Mouse (Mus musculus) liver, embryonic 16.5 days (tissue): Measurements from ENCODE around the gene Gabra4. TPM values are rescaled to one million over a fixed set of nuclear protein-coding genes. Genes with fewer than 3 reads are reported as not detected.

Experiments
- ATAC-seq: fragments of 200-750 bp; cut with Nextera tagmentation; 2 replicates; pipeline ENCODE4 v1.8.0; 2017; ENCODE audit warnings: low read depth, mild to moderate bottlenecking, moderate number of reproducible peaks, moderate library complexity
- H3K27ac ChIP-seq: fragments of 300-500 bp; sonication (generic); 2 replicates; pipeline ENCODE4 v1.5.1; 2014; ENCODE audit warnings: mild to moderate bottlenecking, low read length
- H3K27me3 ChIP-seq: fragments of 300-500 bp; sonication (generic); 2 replicates; pipeline ENCODE4 v1.6.1; 2014; ENCODE audit warnings: low read depth, low read length, mixed read lengths; ENCODE audit not compliant: control insufficient read depth, insufficient read depth
- H3K36me3 ChIP-seq: fragments of 300-500 bp; sonication (generic); 2 replicates; pipeline ENCODE4 v1.6.1; 2014; ENCODE audit warnings: mild to moderate bottlenecking; ENCODE audit not compliant: control insufficient read depth, insufficient read depth
- H3K4me1 ChIP-seq: fragments of 300-500 bp; sonication (generic); 2 replicates; pipeline ENCODE4 v1.6.1; 2014; ENCODE audit warnings: low read depth, low read length, mixed read lengths; ENCODE audit not compliant: control insufficient read depth
- H3K4me2 ChIP-seq: fragments of 300-500 bp; sonication (generic); 2 replicates; pipeline ENCODE4 v1.6.1; 2014; ENCODE audit warnings: low read depth, low read length, mixed read lengths
- H3K4me3 ChIP-seq: fragments of 300-500 bp; sonication (generic); 2 replicates; pipeline ENCODE4 v1.5.1; 2014; ENCODE audit warnings: low read depth, mild to moderate bottlenecking, low read length
- H3K9ac ChIP-seq: fragments of 300-500 bp; sonication (generic); 2 replicates; pipeline ENCODE4 v1.6.1; 2014; ENCODE audit warnings: low read depth, low read length
- H3K9me3 ChIP-seq: fragments of 300-500 bp; sonication (generic); replicated peaks from 2 replicates; pipeline ENCODE4 v1.6.1; 2016; ENCODE audit warnings: low read length; ENCODE audit not compliant: control insufficient read depth
- WGBS: fragments of 180-500 bp; shearing (Covaris S2); extraction: QIAGEN DNeasy Blood & Tissue Kit; methylation state at CpG from one replicate; pipeline ENCODE4 v1.1.7; 2014; ENCODE audit not compliant: insufficient replicate concordance; 5-methylcytosine and 5-hydroxymethylcytosine counted together
- polyA plus RNA-seq: library from polyadenylated mRNA; unstranded; fragments of >200 nt; fragmentation: Nextera tagmentation; extraction: Ambion mirVana; gene quantifications from 2 replicates; pipeline ENCODE4 v1.2.1, GENCODE M21; 2015

The Gabra4 gene
- polyA plus RNA-seq, 1 experiment from 2014 or later: 0.05 TPM

GRCm38 (mm10) chr5:71648108-71648507 lies 10.0 kb downstream of the Gabra4 start:
- Histone ChIP-seq H3K27me3 (no peaks in the 10 kb centered on the region), H3K4me3 (no peak overlapping the region), H3K9me3 (no peaks in the 10 kb centered on the region), H3K36me3 (no peaks in the 10 kb centered on the region), H3K9ac (no peak overlapping the region), H3K4me2 (no peak overlapping the region), H3K4me1 (no peaks in the 10 kb centered on the region), H3K27ac (no peak overlapping the region)
- 59% methylated on average over 2 of the region's 2 CpGs for WGBS
- no peak for ATAC-seq

- no peaks in the 10 kb centered on the region for H3K9me3 ChIP-seq
- no peak overlapping the region for H3K27ac ChIP-seq
- ATAC-seq: no peak
- no peak overlapping the region for H3K4me2 ChIP-seq
- no peak overlapping the region for H3K4me3 ChIP-seq
- H3K9ac ChIP-seq: no peak overlapping the region
- no peaks in the 10 kb centered on the region for H3K36me3 ChIP-seq
- H3K4me1 ChIP-seq: no peaks in the 10 kb centered on the region
- H3K27me3 ChIP-seq: no peaks in the 10 kb centered on the region
- WGBS: 60% methylated on average over 10 of the region's 10 CpGs
These were observed 18.3 kb downstream of the Gabra4 start for GRCm38 (mm10) chr5:71639804-71640203.

- ATAC-seq: no peak
- H3K9ac ChIP-seq: no peak overlapping the region
- 56% methylated on average over 3 of the region's 3 CpGs for WGBS
These were observed 30.3 kb downstream of the Gabra4 start for GRCm38 (mm10) chr5:71627820-71628219.

GRCm38 (mm10) chr5:71616734-71617133 lies 41.4 kb downstream of the Gabra4 start:
- no peaks in the 10 kb centered on the region for H3K4me1 ChIP-seq
- H3K4me2 ChIP-seq: no peak overlapping the region
- ATAC-seq: no peak
- H3K27ac ChIP-seq: no peak overlapping the region
- no peak overlapping the region for H3K4me3 ChIP-seq
- H3K27me3 ChIP-seq: no peaks in the 10 kb centered on the region
- no peaks in the 10 kb centered on the region for H3K36me3 ChIP-seq
- H3K9me3 ChIP-seq: no peaks in the 10 kb centered on the region
- 30% methylated on average over 4 of the region's 4 CpGs for WGBS
- H3K9ac ChIP-seq: no peak overlapping the region

More at GRCm38 (mm10) chr5:71627820-71628219, 30.3 kb downstream of the Gabra4 start:
- H3K9me3 ChIP-seq: no peaks in the 10 kb centered on the region
- no peaks in the 10 kb centered on the region for H3K27me3 ChIP-seq
- no peaks in the 10 kb centered on the region for H3K36me3 ChIP-seq
- H3K4me2 ChIP-seq: no peak overlapping the region
- H3K4me1 ChIP-seq: no peaks in the 10 kb centered on the region
- H3K27ac ChIP-seq: no peak overlapping the region
- H3K4me3 ChIP-seq: no peak overlapping the region

GRCm38 (mm10) chr5:71614311-71614710 lies 43.8 kb downstream of the Gabra4 start:
- Histone ChIP-seq H3K4me1 (no peaks in the 10 kb centered on the region), H3K36me3 (no peaks in the 10 kb centered on the region), H3K9ac (no peak overlapping the region), H3K4me2 (no peak overlapping the region), H3K9me3 (no peaks in the 10 kb centered on the region), H3K27me3 (no peaks in the 10 kb centered on the region), H3K27ac (no peak overlapping the region), H3K4me3 (no peak overlapping the region)
- ATAC-seq: no peak
- WGBS: 64% methylated on average over 1 of the region's 1 CpGs

- 40% methylated on average over 1 of the region's 1 CpGs for WGBS
- H3K4me1 ChIP-seq: no peaks in the 10 kb centered on the region
- H3K36me3 ChIP-seq: no peaks in the 10 kb centered on the region
- no peak overlapping the region for H3K4me2 ChIP-seq
- no peak overlapping the region for H3K4me3 ChIP-seq
- no peak overlapping the region for H3K9ac ChIP-seq
- no peaks in the 10 kb centered on the region for H3K9me3 ChIP-seq
- ATAC-seq: no peak
- no peak overlapping the region for H3K27ac ChIP-seq
- H3K27me3 ChIP-seq: no peaks in the 10 kb centered on the region
These were observed 49.4 kb downstream of the Gabra4 start for GRCm38 (mm10) chr5:71608735-71609134.

GRCm38 (mm10) chr5:71606907-71607306 lies 51.2 kb downstream of the Gabra4 start:
- no peaks in the 10 kb centered on the region for H3K4me1 ChIP-seq
- WGBS: 64% methylated on average over 4 of the region's 4 CpGs
- H3K4me3 ChIP-seq: no peak overlapping the region
- no peak overlapping the region for H3K4me2 ChIP-seq
- H3K27ac ChIP-seq: no peak overlapping the region
- no peaks in the 10 kb centered on the region for H3K9me3 ChIP-seq
- no peak for ATAC-seq
- H3K27me3 ChIP-seq: no peaks in the 10 kb centered on the region
- H3K9ac ChIP-seq: no peak overlapping the region
- no peaks in the 10 kb centered on the region for H3K36me3 ChIP-seq

GRCm38 (mm10) chr5:71604128-71604690 lies 53.9 kb downstream of the Gabra4 start:
- Histone ChIP-seq H3K4me1 (no peaks in the 10 kb centered on the region), H3K4me3 (no peak overlapping the region)
- 70% methylated on average over 8 of the region's 8 CpGs for WGBS

GRCm38 (mm10) chr5:71595321-71595720 lies 62.8 kb downstream of the Gabra4 start:
- Histone ChIP-seq H3K9me3 (no peaks in the 10 kb centered on the region), H3K4me2 (no peak overlapping the region), H3K27me3 (no peaks in the 10 kb centered on the region), H3K36me3 (no peaks in the 10 kb centered on the region), H3K4me3 (no peak overlapping the region), H3K9ac (no peak overlapping the region), H3K4me1 (no peaks in the 10 kb centered on the region), H3K27ac (no peak overlapping the region)
- 73% methylated on average over 2 of the region's 2 CpGs for WGBS
- no peak for ATAC-seq

More at GRCm38 (mm10) chr5:71604128-71604690, 53.9 kb downstream of the Gabra4 start:
- Histone ChIP-seq H3K9me3 (no peaks in the 10 kb centered on the region), H3K36me3 (no peaks in the 10 kb centered on the region), H3K27ac (no peak overlapping the region), H3K27me3 (no peaks in the 10 kb centered on the region), H3K9ac (no peak overlapping the region), H3K4me2 (no peak overlapping the region)
- ATAC-seq: no peak
